Mouse (Mus musculus) spleen, adult 2 months (tissue): ENCODE data around the gene Stx1b. TPM values are rescaled to one million over a fixed set of nuclear protein-coding genes. Genes with fewer than 3 reads are reported as not detected.

Experiments used
- DNase-seq, 2 experiments: peaks; one replicate each; pipeline versions ENCODE4 v3.0.0 to v3.0.0-alpha.2; 2012 to 2021; ENCODE audit warnings: low spot score in 2 of 2, low read depth in 1 of 2
- H3K27ac ChIP-seq: fragments of 200-500 bp; 2 replicates; pipeline ENCODE4 v1.5.1; 2012; ENCODE audit warnings: low read length, inconsistent platforms; ENCODE audit not compliant: insufficient read depth
- H3K27me3 ChIP-seq: fragments of 200-500 bp; 2 replicates; pipeline ENCODE4 v1.6.1; 2012; ENCODE audit warnings: mild to moderate bottlenecking, moderate library complexity, low read length, inconsistent platforms; ENCODE audit not compliant: control insufficient read depth, insufficient read depth
- H3K36me3 ChIP-seq: fragments of 200-500 bp; 2 replicates; pipeline ENCODE4 v1.6.1; 2012; ENCODE audit warnings: mild to moderate bottlenecking, low read length, inconsistent platforms; ENCODE audit not compliant: control insufficient read depth, insufficient read depth
- H3K4me1 ChIP-seq: fragments of 200-500 bp; 2 replicates; pipeline ENCODE4 v1.6.1; 2011; ENCODE audit warnings: inconsistent platforms; ENCODE audit not compliant: control insufficient read depth, insufficient read depth, insufficient read length
- H3K4me3 ChIP-seq: fragments of 200-500 bp; 2 replicates; pipeline ENCODE4 v1.5.1; 2011; ENCODE audit warnings: mild to moderate bottlenecking, inconsistent platforms; ENCODE audit not compliant: insufficient read depth, insufficient read length; ENCODE audit errors: extremely low read depth
- CTCF ChIP-seq: fragments of 200-500 bp; IDR thresholded peaks from 2 replicates; pipeline ENCODE4 v1.5.1; 2011; ENCODE audit warnings: mild to moderate bottlenecking, inconsistent platforms; ENCODE audit not compliant: insufficient read depth, insufficient read length, insufficient replicate concordance; ENCODE audit errors: extremely low read depth
- POLR2A ChIP-seq: fragments of 200-500 bp; IDR thresholded peaks from 2 replicates; pipeline ENCODE4 v1.6.1; 2011; ENCODE audit warnings: low read depth, low read length, inconsistent platforms
- WGBS: fragments of 180-500 bp; shearing (Covaris S2); methylation state at CpG from one replicate; pipeline ENCODE4 v1.1.7; 2018; 5-methylcytosine and 5-hydroxymethylcytosine counted together
- polyA plus RNA-seq: library from polyadenylated mRNA; depleted of rRNA; stranded (reverse); fragments of >200 nt; gene quantifications from 2 replicates; pipeline ENCODE4 v1.2.3, GENCODE M21; 2012; rRNA removed

The Stx1b gene
- polyA plus RNA-seq, 1 experiment = 1.4 TPM

GRCm38 (mm10) chr7:127766851-127767609 is 57.3 kb downstream of the Stx1b start:
- H3K4me1 ChIP-seq = peaks cover 5% of the 10 kb centered on the region; the same call in 1 of the 2 replicates
- TF ChIP-seq POLR2A (no peak), CTCF (no peak)
- H3K36me3 ChIP-seq = no peaks in the 10 kb centered on the region
- WGBS = 89% methylated on average over 17 of the region's 17 CpGs
- peak overlapping the region; percentile 16; the same call in 1 of the 2 replicates for H3K27ac ChIP-seq
- no peak for DNase-seq
- H3K27me3 ChIP-seq = no peaks in the 10 kb centered on the region
- no peak overlapping the region for H3K4me3 ChIP-seq

DNA sequence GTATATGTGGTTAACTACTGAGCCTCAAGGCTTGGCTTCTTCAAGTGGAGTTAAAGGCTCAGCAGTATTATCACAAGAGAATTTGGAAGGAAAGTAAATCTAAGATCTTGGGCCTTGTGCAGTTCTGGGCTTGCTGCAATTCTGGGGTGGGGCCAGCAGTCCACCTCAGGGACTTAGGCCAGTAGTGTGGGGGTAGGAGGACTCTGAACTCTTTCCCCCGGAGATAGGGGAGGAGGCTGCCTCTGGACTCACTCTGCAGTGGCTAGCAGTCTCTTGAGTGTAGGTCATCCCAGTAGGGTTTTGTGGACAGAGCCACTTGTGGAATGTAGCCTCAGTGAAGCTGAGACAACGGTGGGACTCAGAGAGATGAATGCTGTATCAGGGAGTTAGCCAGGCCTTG is 58.6 kb downstream of the Stx1b start:
- TF ChIP-seq CTCF (no peak), POLR2A (no peak)
- Histone ChIP-seq H3K27me3 (no peaks in the 10 kb centered on the region), H3K4me3 (no peak overlapping the region), H3K27ac (no peak overlapping the region), H3K36me3 (no peaks in the 10 kb centered on the region), H3K4me1 (peaks cover 5% of the 10 kb centered on the region; the same call in 1 of the 2 replicates)
- 87% methylated on average over 2 of the region's 2 CpGs for WGBS
- no peak for DNase-seq

DNA sequence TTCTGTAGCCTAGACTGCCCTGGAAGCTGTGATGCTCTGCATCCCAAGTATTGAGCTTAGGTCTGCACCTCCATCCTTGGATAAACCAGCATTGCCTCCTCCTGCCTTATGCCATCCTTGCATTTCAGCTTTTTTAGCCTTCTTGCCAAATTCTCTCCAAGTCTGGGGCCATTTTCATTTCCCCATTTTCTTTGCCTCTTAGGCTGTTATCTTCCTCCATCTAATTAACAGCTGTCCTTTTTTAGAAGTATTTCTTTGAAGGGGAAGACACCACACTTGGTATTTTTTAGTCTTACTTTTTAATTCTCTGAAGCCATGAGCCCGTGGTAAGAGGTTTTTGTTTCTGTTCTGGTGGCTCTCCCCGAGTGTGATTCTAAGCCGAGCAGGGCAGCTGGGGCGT is 60.7 kb downstream of the Stx1b start:
- Histone ChIP-seq H3K4me1 (peaks cover 2% of the 10 kb centered on the region; the same call in 1 of the 2 replicates), H3K27me3 (no peaks in the 10 kb centered on the region), H3K27ac (peak overlapping the region; percentile 43), H3K4me3 (no peak overlapping the region), H3K36me3 (no peaks in the 10 kb centered on the region)
- no peak for TF ChIP-seq CTCF
- DNase-seq = no peak
- WGBS = 36% methylated on average over 4 of the region's 4 CpGs

DNA sequence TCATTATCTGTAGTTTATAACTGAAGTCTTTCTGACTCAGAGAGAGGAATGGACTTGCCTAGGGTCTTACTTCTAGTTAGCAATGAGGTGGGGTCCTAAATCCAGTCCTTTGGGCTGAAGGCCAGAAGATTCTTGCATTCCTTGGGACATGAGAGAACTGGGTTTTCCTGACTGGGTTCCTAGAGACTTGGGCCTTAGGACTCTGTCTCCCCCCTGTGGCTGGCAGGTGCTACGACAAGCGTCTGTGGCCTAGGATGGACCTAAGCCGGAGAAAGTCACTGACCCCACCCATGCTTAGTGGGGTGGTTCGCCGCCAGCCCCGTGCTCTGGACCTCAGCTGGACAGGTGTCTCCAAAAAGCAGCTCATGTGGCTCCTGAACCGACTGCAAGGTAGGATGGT is 63.3 kb downstream of the Stx1b start:
- H3K36me3 ChIP-seq = no peaks in the 10 kb centered on the region
- no peak overlapping the region for H3K27ac ChIP-seq
- no peak for TF ChIP-seq POLR2A
- TF ChIP-seq CTCF = peak; percentile 80; the same call in 1 of the 2 replicates
- 26% methylated on average over 7 of the region's 7 CpGs for WGBS
- peak in 1 of 2 experiments; percentile 65 for DNase-seq
- peaks cover 2% of the 10 kb centered on the region; the same call in 1 of the 2 replicates for H3K4me1 ChIP-seq
- no peaks in the 10 kb centered on the region for H3K27me3 ChIP-seq
- no peak overlapping the region for H3K4me3 ChIP-seq

DNA sequence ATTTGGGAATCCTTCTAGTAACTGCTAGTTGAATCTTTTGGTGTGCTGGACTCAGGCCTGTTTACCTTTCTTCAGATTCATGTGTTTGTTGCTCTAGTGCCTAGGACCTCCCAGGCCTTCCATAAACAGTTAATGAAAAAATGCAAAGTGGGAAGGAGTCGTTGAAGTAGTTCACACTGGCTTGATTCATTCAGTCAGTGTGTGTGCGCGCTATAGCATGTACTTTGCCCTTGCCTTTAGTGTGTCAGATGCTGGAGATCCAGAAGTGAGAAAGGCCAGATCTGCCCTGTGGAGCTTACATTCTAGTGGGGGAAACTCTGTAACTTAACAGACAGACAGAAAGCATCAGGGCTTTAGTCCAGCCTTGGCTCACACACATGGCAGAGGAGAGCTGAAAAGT is 63.9 kb downstream of the Stx1b start:
- H3K4me1 ChIP-seq = peaks cover 2% of the 10 kb centered on the region; the same call in 1 of the 2 replicates
- H3K4me3 ChIP-seq = no peak overlapping the region
- no peak for DNase-seq
- H3K36me3 ChIP-seq = no peaks in the 10 kb centered on the region
- WGBS = 90% methylated on average over 3 of the region's 3 CpGs
- H3K27ac ChIP-seq = no peak overlapping the region
- TF ChIP-seq CTCF (no peak), POLR2A (no peak)
- no peaks in the 10 kb centered on the region for H3K27me3 ChIP-seq

GRCm38 (mm10) chr7:127759716-127760115 is 64.6 kb downstream of the Stx1b start:
- 36% methylated on average over 6 of the region's 6 CpGs for WGBS
- H3K36me3 ChIP-seq = no peaks in the 10 kb centered on the region
- no peaks in the 10 kb centered on the region for H3K27me3 ChIP-seq
- 0 out of 2 replicates have a peak overlapping the region, but pooled peaks have one; percentile 29 for H3K27ac ChIP-seq
- TF ChIP-seq POLR2A = no peak
- H3K4me3 ChIP-seq = no peak overlapping the region
- no peak for DNase-seq
- peaks cover 2% of the 10 kb centered on the region; the same call in 1 of the 2 replicates for H3K4me1 ChIP-seq

Other genes starting within 250 kb of the Stx1b start
- 1.6 and 2.2 TPM in 2 replicates for gene Ccdc189, start 236.0 kb downstream of the Stx1b start, polyA plus RNA-seq
- gene Rnf40, start 235.8 kb downstream of the Stx1b start, polyA plus RNA-seq = 25.8 and 29.3 TPM in 2 replicates
- gene Zfp629, start 208.8 kb downstream of the Stx1b start, polyA plus RNA-seq = 4.9 and 5.4 TPM in 2 replicates
- 17.7 and 26.1 TPM in 2 replicates for gene Bcl7c, start 115.6 kb downstream of the Stx1b start, polyA plus RNA-seq
- 0.91 and 1.4 TPM in 2 replicates for gene Ctf1, start 111.8 kb downstream of the Stx1b start, polyA plus RNA-seq
- gene Ctf2, start 92.4 kb downstream of the Stx1b start, polyA plus RNA-seq = not detected in 2 replicates
- gene Fbxl19, start 80.0 kb downstream of the Stx1b start, polyA plus RNA-seq = 17.4 and 23.6 TPM in 2 replicates
- gene Orai3, start 54.7 kb downstream of the Stx1b start, polyA plus RNA-seq = 50.3 and 62.9 TPM in 2 replicates
- gene Setd1a, start 47.9 kb downstream of the Stx1b start, polyA plus RNA-seq = 13.9 and 14.9 TPM in 2 replicates
- not detected in 2 replicates for gene Gm49388, start 38.9 kb downstream of the Stx1b start, polyA plus RNA-seq
- gene Hsd3b7, start 23.9 kb downstream of the Stx1b start, polyA plus RNA-seq = 22.7 and 23.6 TPM in 2 replicates
- 54.7 and 66.5 TPM in 2 replicates for gene Stx4a, start 255 bp downstream of the Stx1b start, polyA plus RNA-seq
- 27.2 and 30.7 TPM in 2 replicates for gene Zfp646, start 51.7 kb upstream of the Stx1b start, polyA plus RNA-seq
- gene Zfp668, start 52.3 kb upstream of the Stx1b start, polyA plus RNA-seq = 8.6 and 10.4 TPM in 2 replicates
- 1.4 and 1.7 TPM in 2 replicates for gene Prss53, start 66.4 kb upstream of the Stx1b start, polyA plus RNA-seq
- not detected in 2 replicates for gene Gm21974, start 70.9 kb upstream of the Stx1b start, polyA plus RNA-seq
- gene Vkorc1, start 71.1 kb upstream of the Stx1b start, polyA plus RNA-seq = 46.1 and 61.2 TPM in 2 replicates
- gene Bckdk, start 79.5 kb upstream of the Stx1b start, polyA plus RNA-seq = 59.9 and 70.8 TPM in 2 replicates
- 11.3 and 12.2 TPM in 2 replicates for gene Kat8, start 88.0 kb upstream of the Stx1b start, polyA plus RNA-seq
- 3.7 and 4.2 TPM in 2 replicates for gene Prss8, start 105.6 kb upstream of the Stx1b start, polyA plus RNA-seq
- 4.4 and 6.0 TPM in 2 replicates for gene Prss36, start 122.2 kb upstream of the Stx1b start, polyA plus RNA-seq
- gene Fus, start 142.9 kb upstream of the Stx1b start, polyA plus RNA-seq = 239 and 285 TPM in 2 replicates
- 98.6 and 100 TPM in 2 replicates for gene Pycard, start 169.3 kb upstream of the Stx1b start, polyA plus RNA-seq
- 0.19 and 0.33 TPM in 2 replicates for gene Trim72, start 179.4 kb upstream of the Stx1b start, polyA plus RNA-seq
- gene Itgam, start 238.1 kb upstream of the Stx1b start, polyA plus RNA-seq = 11.1 and 26.4 TPM in 2 replicates
- gene Gm49368, start 238.1 kb upstream of the Stx1b start, polyA plus RNA-seq = 0.40 and 0.61 TPM in 2 replicates